Mouse (Mus musculus) limb, embryonic 14.5 days (tissue): Measurements from ENCODE around the gene Slc2a13. TPM values are rescaled to one million over a fixed set of nuclear protein-coding genes. Genes with fewer than 3 reads are reported as not detected.

Source experiments
- ATAC-seq: fragments of 200-750 bp; cut with Nextera tagmentation; 2 replicates; pipeline ENCODE4 v1.8.0; 2017; ENCODE audit warnings: low read depth, moderate number of reproducible peaks, moderate TSS enrichment; ENCODE audit not compliant: low FRiP score
- DNase-seq: peaks from one replicate; pipeline ENCODE4 v3.0.0-alpha.2; 2015; ENCODE audit warnings: low spot score
- H3K27ac ChIP-seq: fragments of 300-500 bp; sonication (generic); replicated peaks from 2 replicates; pipeline ENCODE4 v1.5.1; 2014; ENCODE audit warnings: low read depth, mild to moderate bottlenecking, low read length, moderate library complexity, mixed read lengths
- H3K27me3 ChIP-seq: fragments of 300-500 bp; sonication (generic); 2 replicates; pipeline ENCODE4 v1.6.1; 2014; ENCODE audit warnings: low read length, mixed read lengths; ENCODE audit not compliant: control insufficient read depth, insufficient read depth
- H3K36me3 ChIP-seq: fragments of 300-500 bp; sonication (generic); 2 replicates; pipeline ENCODE4 v1.6.1; 2014; ENCODE audit warnings: mild to moderate bottlenecking, low read length, moderate library complexity, mixed read lengths; ENCODE audit not compliant: control insufficient read depth, insufficient read depth
- H3K4me1 ChIP-seq: fragments of 300-500 bp; sonication (generic); 2 replicates; pipeline ENCODE4 v1.6.1; 2014; ENCODE audit warnings: antibody characterized with exemption, low read length, mixed read lengths; ENCODE audit not compliant: control insufficient read depth, insufficient read depth
- H3K4me2 ChIP-seq: fragments of 300-500 bp; sonication (generic); replicated peaks from 2 replicates; pipeline ENCODE4 v1.6.1; 2014; ENCODE audit warnings: low read depth, mild to moderate bottlenecking, low read length, moderate library complexity; ENCODE audit not compliant: severe bottlenecking
- H3K4me3 ChIP-seq: fragments of 300-500 bp; sonication (generic); replicated peaks from 2 replicates; pipeline ENCODE4 v1.5.1; 2014; ENCODE audit warnings: low read length
- H3K9ac ChIP-seq: fragments of 300-500 bp; sonication (generic); 2 replicates; pipeline ENCODE4 v1.6.1; 2014; ENCODE audit warnings: mild to moderate bottlenecking, low read depth, low read length, moderate library complexity; ENCODE audit not compliant: severe bottlenecking
- H3K9me3 ChIP-seq: fragments of 300-500 bp; sonication (generic); 2 replicates; pipeline ENCODE4 v1.6.1; 2016; ENCODE audit warnings: low read length; ENCODE audit not compliant: control insufficient read depth
- POLR2A ChIP-seq: fragments of 200-500 bp; IDR thresholded peaks from 2 replicates; pipeline ENCODE4 v1.8.0; 2012; ENCODE audit warnings: inconsistent platforms, mild to moderate bottlenecking, moderate library complexity, borderline replicate concordance; ENCODE audit not compliant: insufficient read depth, insufficient read length; ENCODE audit errors: extremely low read depth
- WGBS: fragments of 180-500 bp; shearing (Covaris S2); extraction: QIAGEN DNeasy Blood & Tissue Kit; methylation state at CpG from one replicate; pipeline ENCODE4 v1.1.7; 2014; 5-methylcytosine and 5-hydroxymethylcytosine counted together
- polyA plus RNA-seq, 2 experiments: library from polyadenylated mRNA; depleted of rRNA in 1 of 2; stranded (reverse) in 1 of 2; unstranded in 1 of 2; fragments of >200 nt; fragmentation: Nextera tagmentation in 1 of 2; extraction: Ambion mirVana in 1 of 2; gene quantifications; 2 replicates each; pipeline versions ENCODE4 v1.2.1 to v1.2.3; 2012 to 2014

Slc2a13 gene
- polyA plus RNA-seq, 2 experiments, result 2.7 to 3.5 TPM

DNA sequence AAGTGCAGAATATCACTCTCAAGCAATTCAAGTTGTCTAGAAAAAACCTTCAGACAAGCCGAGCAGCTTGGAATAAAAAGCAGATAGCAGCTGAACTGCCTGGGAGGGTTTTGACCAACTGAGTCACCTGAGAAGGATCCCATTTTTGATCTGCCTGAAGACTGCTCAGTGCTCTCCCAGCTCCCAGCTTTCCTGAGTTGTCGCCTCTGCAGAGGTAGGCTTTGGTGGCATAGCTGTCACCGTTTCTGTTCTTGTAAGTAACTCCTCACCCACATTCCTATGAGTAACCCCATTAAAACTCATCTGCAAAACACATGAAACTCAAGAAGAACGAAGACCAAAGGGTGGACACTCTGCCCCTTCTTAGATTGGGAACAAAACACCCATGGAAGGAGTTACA, 177.9 kb downstream of the Slc2a13 start:
- WGBS, result 80% methylated on average over 4 of the region's 4 CpGs
- no peak for TF ChIP-seq POLR2A
- no peak overlapping the region for H3K9ac ChIP-seq
- H3K36me3 ChIP-seq, result no peaks in the 10 kb centered on the region
- no peaks in the 10 kb centered on the region for H3K9me3 ChIP-seq
- H3K27me3 ChIP-seq, result no peaks in the 10 kb centered on the region
- H3K27ac ChIP-seq, result no peak overlapping the region
- no peak overlapping the region for H3K4me2 ChIP-seq
- DNase-seq, result no peak
- no peak for ATAC-seq
- H3K4me3 ChIP-seq, result no peak overlapping the region
- no peaks in the 10 kb centered on the region for H3K4me1 ChIP-seq

- no peak for TF ChIP-seq POLR2A
- no peaks in the 10 kb centered on the region for H3K9me3 ChIP-seq
- H3K4me2 ChIP-seq, result no peak overlapping the region
- H3K9ac ChIP-seq, result no peak overlapping the region
- 74% methylated on average over 1 of the region's 1 CpGs for WGBS
- no peak overlapping the region for H3K27ac ChIP-seq
- DNase-seq (no peak), ATAC-seq (no peak)
- H3K4me1 ChIP-seq, result no peaks in the 10 kb centered on the region
- H3K4me3 ChIP-seq, result no peak overlapping the region
- H3K27me3 ChIP-seq, result no peaks in the 10 kb centered on the region
- H3K36me3 ChIP-seq, result no peaks in the 10 kb centered on the region
Observed at GRCm38 (mm10) chr15:91383694-91384093, 189.4 kb downstream of the Slc2a13 start.

DNA sequence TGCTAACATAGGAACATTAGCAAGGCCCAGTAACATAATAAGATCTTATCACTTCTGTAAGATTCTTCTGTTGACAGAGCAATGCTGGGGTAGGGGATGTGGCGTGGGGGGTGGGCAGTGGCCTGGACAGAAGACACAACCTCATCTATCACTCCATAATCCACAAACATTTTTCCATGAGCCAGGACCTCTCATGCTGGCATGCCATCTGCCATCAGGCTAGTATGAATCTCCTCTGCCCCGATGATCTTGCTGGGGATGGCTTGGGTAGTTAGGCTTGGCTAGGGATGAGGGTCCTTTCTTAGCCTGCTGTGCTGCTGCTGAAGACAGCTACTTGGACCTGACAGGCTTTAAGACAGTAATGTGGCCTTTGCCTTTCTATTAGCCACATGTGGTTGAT, 190.5 kb downstream of the Slc2a13 start:
- WGBS, result 86% methylated on average over 2 of the region's 2 CpGs
- H3K4me3 ChIP-seq, result no peak overlapping the region
- no peaks in the 10 kb centered on the region for H3K27me3 ChIP-seq
- H3K4me2 ChIP-seq, result no peak overlapping the region
- no peak for TF ChIP-seq POLR2A
- H3K4me1 ChIP-seq, result no peaks in the 10 kb centered on the region
- H3K9me3 ChIP-seq, result no peaks in the 10 kb centered on the region
- H3K9ac ChIP-seq, result no peak overlapping the region
- ATAC-seq (no peak), DNase-seq (no peak)
- no peak overlapping the region for H3K27ac ChIP-seq
- H3K36me3 ChIP-seq, result no peaks in the 10 kb centered on the region

DNA sequence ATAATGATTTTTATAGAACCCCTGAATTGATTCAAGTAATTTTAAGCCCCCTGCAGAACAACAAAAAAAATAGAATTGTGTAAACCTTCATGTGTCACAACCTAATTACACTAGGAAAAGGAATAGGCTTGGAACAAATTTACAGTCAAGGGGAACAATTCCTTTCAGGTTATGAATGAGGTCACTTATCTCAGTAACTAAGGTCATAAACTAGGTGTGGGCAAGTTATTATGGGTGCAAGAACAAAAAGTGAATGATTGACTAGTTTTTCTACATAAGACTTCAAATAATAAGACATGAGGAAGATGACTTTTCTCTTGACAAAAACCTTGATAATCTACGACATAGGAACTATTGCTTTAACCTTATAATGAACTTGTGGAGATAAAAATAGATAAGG, 191.2 kb downstream of the Slc2a13 start:
- DNase-seq, result no peak
- Histone ChIP-seq H3K36me3 (no peaks in the 10 kb centered on the region), H3K4me2 (no peak overlapping the region), H3K4me3 (no peak overlapping the region), H3K9me3 (no peaks in the 10 kb centered on the region), H3K9ac (no peak overlapping the region), H3K27me3 (no peaks in the 10 kb centered on the region), H3K27ac (no peak overlapping the region), H3K4me1 (no peaks in the 10 kb centered on the region)
- WGBS, result 94% methylated on average over 1 of the region's 1 CpGs
- no peak for ATAC-seq
- TF ChIP-seq POLR2A, result no peak

GRCm38 (mm10) chr15:91378751-91379325, 194.2 kb downstream of the Slc2a13 start:
- no peak for TF ChIP-seq POLR2A
- Histone ChIP-seq H3K4me2 (no peak overlapping the region), H3K4me1 (no peaks in the 10 kb centered on the region), H3K36me3 (no peaks in the 10 kb centered on the region), H3K9ac (no peak overlapping the region), H3K9me3 (no peaks in the 10 kb centered on the region), H3K4me3 (no peak overlapping the region), H3K27ac (no peak overlapping the region), H3K27me3 (no peaks in the 10 kb centered on the region)
- DNase-seq (no peak), ATAC-seq (no peak)
- 32% methylated on average over 8 of the region's 8 CpGs for WGBS

DNA sequence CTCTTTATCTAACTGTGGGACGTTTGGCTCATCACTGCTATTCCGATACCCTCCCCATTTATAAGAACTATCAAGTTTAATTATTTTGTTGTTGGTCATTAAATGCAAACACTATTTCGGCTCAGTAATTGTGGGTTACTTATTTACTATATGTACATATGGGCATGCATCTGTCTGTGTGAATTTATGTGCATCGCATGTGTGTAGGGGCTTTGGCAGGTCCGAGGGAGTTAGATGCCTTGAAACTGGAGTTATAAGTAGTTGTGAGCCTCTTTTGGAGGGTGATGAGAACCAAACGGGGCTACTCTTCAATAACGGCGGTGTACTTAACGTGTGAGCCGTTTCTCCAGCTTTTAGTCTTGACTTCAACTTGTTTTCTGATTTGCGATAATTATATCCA, 195.5 kb downstream of the Slc2a13 start:
- ATAC-seq (no peak), DNase-seq (no peak)
- Histone ChIP-seq H3K36me3 (no peaks in the 10 kb centered on the region), H3K27me3 (no peaks in the 10 kb centered on the region), H3K4me3 (no peak overlapping the region), H3K9ac (no peak overlapping the region), H3K9me3 (no peaks in the 10 kb centered on the region), H3K27ac (no peak overlapping the region), H3K4me2 (no peak overlapping the region), H3K4me1 (0 out of 2 replicates have a peak, but pooled peaks cover 6% of the 10 kb centered on the region)
- WGBS, result 85% methylated on average over 11 of the region's 11 CpGs
- no peak for TF ChIP-seq POLR2A
